Mouse (Mus musculus) limb, embryonic 15.5 days (tissue): ENCODE results near the gene Flrt1. TPM values are rescaled to one million over a fixed set of nuclear protein-coding genes. Genes with fewer than 3 reads are reported as not detected.

Experiments used
- ATAC-seq: fragments of 200-750 bp; cut with Nextera tagmentation; 2 replicates; pipeline ENCODE4 v1.8.0; 2017; ENCODE audit warnings: low read depth, moderate TSS enrichment; ENCODE audit not compliant: insufficient number of reproducible peaks, low FRiP score, low TSS enrichment
- H3K27ac ChIP-seq: fragments of 300-500 bp; sonication (generic); 2 replicates; pipeline ENCODE4 v1.5.1; 2015; ENCODE audit warnings: moderate library complexity, mild to moderate bottlenecking, inconsistent platforms
- H3K27me3 ChIP-seq: fragments of 300-500 bp; sonication (generic); 2 replicates; pipeline ENCODE4 v1.6.1; 2015; ENCODE audit warnings: inconsistent platforms
- H3K36me3 ChIP-seq: fragments of 300-500 bp; sonication (generic); 2 replicates; pipeline ENCODE4 v1.6.1; 2015; ENCODE audit warnings: inconsistent platforms
- H3K4me1 ChIP-seq: fragments of 300-500 bp; sonication (generic); 2 replicates; pipeline ENCODE4 v1.6.1; 2015; ENCODE audit warnings: inconsistent platforms
- H3K4me2 ChIP-seq: fragments of 300-500 bp; sonication (generic); 2 replicates; pipeline ENCODE4 v1.6.1; 2015; ENCODE audit warnings: mild to moderate bottlenecking, inconsistent platforms
- H3K4me3 ChIP-seq: fragments of 300-500 bp; sonication (generic); 2 replicates; pipeline ENCODE4 v1.5.1; 2015; ENCODE audit warnings: mild to moderate bottlenecking, inconsistent platforms
- H3K9ac ChIP-seq: fragments of 300-500 bp; sonication (generic); 2 replicates; pipeline ENCODE4 v1.6.1; 2015; ENCODE audit warnings: inconsistent platforms
- H3K9me3 ChIP-seq: fragments of 300-500 bp; sonication (generic); 2 replicates; pipeline ENCODE4 v1.6.1; 2016; ENCODE audit warnings: inconsistent platforms
- WGBS: fragments of 180-500 bp; shearing (Covaris S2); methylation state at CpG from one replicate; pipeline ENCODE4 v1.1.7; 2015; 5-methylcytosine and 5-hydroxymethylcytosine counted together
- polyA plus RNA-seq: library from polyadenylated mRNA; unstranded; fragments of >200 nt; fragmentation: Nextera tagmentation; extraction: Ambion mirVana; gene quantifications from 2 replicates; pipeline ENCODE4 v1.2.1, GENCODE M21; 2015

Flrt1 gene
- polyA plus RNA-seq, 1 experiment from 2014 or later: 5.6 TPM

- no peaks in the 10 kb centered on the region for H3K36me3 ChIP-seq
- H3K9ac ChIP-seq: no peak overlapping the region
- H3K4me1 ChIP-seq: peaks cover 39% of the 10 kb centered on the region
- H3K4me2 ChIP-seq: no peak overlapping the region
- H3K27ac ChIP-seq: no peak overlapping the region
- no peak overlapping the region for H3K4me3 ChIP-seq
- no peaks in the 10 kb centered on the region for H3K9me3 ChIP-seq
- H3K27me3 ChIP-seq: peaks cover 24% of the 10 kb centered on the region
- 47% methylated on average over 5 of the region's 5 CpGs for WGBS
- ATAC-seq: no peak
Measured at GRCm38 (mm10) chr19:7092756-7093155, 12.8 kb downstream of the Flrt1 start.

GRCm38 (mm10) chr19:7091448-7092050, 14.0 kb downstream of the Flrt1 start:
- H3K4me3 ChIP-seq: no peak overlapping the region
- ATAC-seq: no peak
- no peaks in the 10 kb centered on the region for H3K9me3 ChIP-seq
- H3K4me1 ChIP-seq: peaks cover 42% of the 10 kb centered on the region
- WGBS: 73% methylated on average over 10 of the region's 10 CpGs
- no peak overlapping the region for H3K9ac ChIP-seq
- H3K36me3 ChIP-seq: no peaks in the 10 kb centered on the region
- H3K27ac ChIP-seq: no peak overlapping the region
- no peak overlapping the region for H3K4me2 ChIP-seq
- peaks cover 22% of the 10 kb centered on the region for H3K27me3 ChIP-seq

GRCm38 (mm10) chr19:7090369-7091064, 15.0 kb downstream of the Flrt1 start:
- H3K4me1 ChIP-seq: peaks cover 42% of the 10 kb centered on the region
- no peak overlapping the region for H3K9ac ChIP-seq
- no peak for ATAC-seq
- H3K36me3 ChIP-seq: no peaks in the 10 kb centered on the region
- no peak overlapping the region for H3K4me2 ChIP-seq
- H3K9me3 ChIP-seq: no peaks in the 10 kb centered on the region
- H3K27ac ChIP-seq: no peak overlapping the region
- WGBS: 26% methylated on average over 10 of the region's 10 CpGs
- H3K4me3 ChIP-seq: no peak overlapping the region
- H3K27me3 ChIP-seq: peaks cover 18% of the 10 kb centered on the region

GRCm38 (mm10) chr19:7089842-7090251, 15.7 kb downstream of the Flrt1 start:
- H3K4me3 ChIP-seq: no peak overlapping the region
- no peak overlapping the region for H3K27ac ChIP-seq
- 69% methylated on average over 7 of the region's 7 CpGs for WGBS
- no peak overlapping the region for H3K4me2 ChIP-seq
- no peak overlapping the region for H3K9ac ChIP-seq
- ATAC-seq: no peak
- no peaks in the 10 kb centered on the region for H3K36me3 ChIP-seq
- no peaks in the 10 kb centered on the region for H3K9me3 ChIP-seq
- H3K4me1 ChIP-seq: peaks cover 45% of the 10 kb centered on the region
- H3K27me3 ChIP-seq: peaks cover 14% of the 10 kb centered on the region

GRCm38 (mm10) chr19:7089050-7089449, 16.5 kb downstream of the Flrt1 start:
- Histone ChIP-seq H3K36me3 (no peaks in the 10 kb centered on the region), H3K27me3 (peaks cover 14% of the 10 kb centered on the region), H3K4me2 (no peak overlapping the region), H3K9me3 (no peaks in the 10 kb centered on the region), H3K4me3 (no peak overlapping the region), H3K4me1 (peaks cover 52% of the 10 kb centered on the region), H3K27ac (no peak overlapping the region), H3K9ac (no peak overlapping the region)
- ATAC-seq: no peak
- WGBS: 45% methylated on average over 5 of the region's 5 CpGs

GRCm38 (mm10) chr19:7088558-7088957, 17.0 kb downstream of the Flrt1 start:
- Histone ChIP-seq H3K4me3 (no peak overlapping the region), H3K4me1 (peaks cover 55% of the 10 kb centered on the region), H3K9me3 (no peaks in the 10 kb centered on the region), H3K27me3 (peaks cover 14% of the 10 kb centered on the region), H3K4me2 (no peak overlapping the region), H3K36me3 (no peaks in the 10 kb centered on the region), H3K27ac (no peak overlapping the region), H3K9ac (no peak overlapping the region)
- WGBS: 25% methylated on average over 9 of the region's 9 CpGs
- no peak for ATAC-seq

GRCm38 (mm10) chr19:7084734-7085133, 20.8 kb downstream of the Flrt1 start:
- H3K4me2 ChIP-seq: no peak overlapping the region; the same call in 1 of the 2 replicates
- no peak overlapping the region for H3K4me3 ChIP-seq
- H3K9me3 ChIP-seq: no peaks in the 10 kb centered on the region
- H3K9ac ChIP-seq: no peak overlapping the region
- no peak for ATAC-seq
- no peaks in the 10 kb centered on the region for H3K36me3 ChIP-seq
- no peak overlapping the region for H3K27ac ChIP-seq
- H3K27me3 ChIP-seq: peaks cover 18% of the 10 kb centered on the region
- H3K4me1 ChIP-seq: peaks cover 42% of the 10 kb centered on the region
- WGBS: 51% methylated on average over 15 of the region's 15 CpGs

GRCm38 (mm10) chr19:7083035-7083794, 22.3 kb downstream of the Flrt1 start:
- ATAC-seq: no peak
- 38% methylated on average over 14 of the region's 14 CpGs for WGBS
- Histone ChIP-seq H3K4me1 (peaks cover 33% of the 10 kb centered on the region), H3K27ac (no peak overlapping the region), H3K4me2 (no peak overlapping the region), H3K4me3 (no peak overlapping the region), H3K9ac (no peak overlapping the region), H3K27me3 (peaks cover 15% of the 10 kb centered on the region), H3K9me3 (no peaks in the 10 kb centered on the region), H3K36me3 (no peaks in the 10 kb centered on the region)

- Histone ChIP-seq H3K27me3 (peaks cover 10% of the 10 kb centered on the region), H3K4me2 (no peak overlapping the region), H3K27ac (no peak overlapping the region), H3K4me3 (no peak overlapping the region), H3K9ac (no peak overlapping the region), H3K4me1 (peaks cover 26% of the 10 kb centered on the region), H3K9me3 (no peaks in the 10 kb centered on the region), H3K36me3 (no peaks in the 10 kb centered on the region)
- ATAC-seq: no peak
- 49% methylated on average over 7 of the region's 7 CpGs for WGBS
Measured at GRCm38 (mm10) chr19:7081516-7082266, 23.8 kb downstream of the Flrt1 start.

- Histone ChIP-seq H3K9me3 (no peaks in the 10 kb centered on the region), H3K9ac (no peak overlapping the region), H3K4me1 (peaks cover 10% of the 10 kb centered on the region), H3K27ac (no peak overlapping the region), H3K27me3 (0 out of 2 replicates have a peak, but pooled peaks cover 4% of the 10 kb centered on the region), H3K36me3 (no peaks in the 10 kb centered on the region), H3K4me3 (no peak overlapping the region), H3K4me2 (no peak overlapping the region)
- ATAC-seq: no peak
- WGBS: 83% methylated on average over 7 of the region's 7 CpGs
Measured at GRCm38 (mm10) chr19:7078271-7078670, 27.3 kb downstream of the Flrt1 start.

- Histone ChIP-seq H3K4me1 (peaks cover 4% of the 10 kb centered on the region), H3K36me3 (no peaks in the 10 kb centered on the region), H3K9me3 (no peaks in the 10 kb centered on the region), H3K27me3 (0 out of 2 replicates have a peak, but pooled peaks cover 4% of the 10 kb centered on the region), H3K4me3 (no peak overlapping the region), H3K27ac (no peak overlapping the region), H3K9ac (no peak overlapping the region), H3K4me2 (no peak overlapping the region)
- WGBS: 60% methylated on average over 9 of the region's 9 CpGs
- no peak for ATAC-seq
Measured at GRCm38 (mm10) chr19:7077666-7078065, 27.9 kb downstream of the Flrt1 start.
